Mouse (Mus musculus) heart, adult 2 months (tissue): ENCODE measurements around the gene Nup188. TPM values are rescaled to one million over a fixed set of nuclear protein-coding genes. Genes with fewer than 3 reads are reported as not detected.

Experiments
- DNase-seq, 2 experiments: peaks; one replicate each; pipeline ENCODE4 v3.0.0; 2021
- H3K27ac ChIP-seq: fragments of 200-600 bp; 2 replicates; pipeline ENCODE4 v1.8.1; 2022
- H3K27me3 ChIP-seq: fragments of 200-500 bp; 2 replicates; pipeline ENCODE4 v1.6.1; 2012; ENCODE audit warnings: mild to moderate bottlenecking, low read length, inconsistent platforms, mixed read lengths; ENCODE audit not compliant: control insufficient read depth, insufficient read depth
- H3K36me3 ChIP-seq: fragments of 200-500 bp; 2 replicates; pipeline ENCODE4 v1.6.1; 2012; ENCODE audit warnings: low read length, inconsistent platforms; ENCODE audit not compliant: control insufficient read depth, insufficient read depth
- H3K4me1 ChIP-seq: fragments of 200-500 bp; 2 replicates; pipeline ENCODE4 v1.6.1; 2011; ENCODE audit warnings: low read length; ENCODE audit not compliant: control insufficient read depth, insufficient read depth
- H3K4me3 ChIP-seq: fragments of 200-600 bp; 2 replicates; pipeline ENCODE4 v1.8.1; 2022
- H3K79me2 ChIP-seq: fragments of 200-500 bp; replicated peaks from 2 replicates; pipeline ENCODE4 v1.6.1; 2012; ENCODE audit warnings: mild to moderate bottlenecking, inconsistent platforms, low read length, moderate library complexity, mixed read lengths; ENCODE audit not compliant: control insufficient read depth, insufficient read depth
- H3K9ac ChIP-seq: fragments of 200-500 bp; 2 replicates; pipeline ENCODE4 v1.6.1; 2012; ENCODE audit warnings: low read depth, mild to moderate bottlenecking, control low read depth, inconsistent platforms, low read length, mixed read lengths
- CTCF ChIP-seq: fragments of 200-600 bp; IDR thresholded peaks from 2 replicates; pipeline ENCODE4 v1.8.1; 2022; ENCODE audit warnings: antibody characterized with exemption, mild to moderate bottlenecking, moderate library complexity
- EP300 ChIP-seq: fragments of 200-500 bp; IDR thresholded peaks from 2 replicates; pipeline ENCODE4 v1.6.1; 2011; ENCODE audit warnings: low read depth, low read length, control low read depth; ENCODE audit not compliant: insufficient read depth
- POLR2A ChIP-seq: fragments of 200-500 bp; IDR thresholded peaks from 2 replicates; pipeline ENCODE4 v1.6.1; 2011; ENCODE audit warnings: mild to moderate bottlenecking, low read depth, low read length, control low read depth; ENCODE audit not compliant: insufficient read depth
- WGBS: fragments of 180-500 bp; shearing (Covaris S2); methylation state at CpG from one replicate; pipeline ENCODE4 v1.1.7; 2018; 5-methylcytosine and 5-hydroxymethylcytosine counted together
- intact Hi-C: fragments of 180-260 bp; cut with DNase I; formaldehyde crosslinking; loops from one replicate; pipeline ENCODE4 v1.15.1; 2025
- polyA plus RNA-seq: library from polyadenylated mRNA; depleted of rRNA; stranded (reverse); fragments of >200 nt; gene quantifications from 2 replicates; pipeline ENCODE4 v1.2.3, GENCODE M21; 2012
- total RNA-seq, 2 experiments: library from RNA; stranded (reverse); gene quantifications; 2 replicates each; pipeline ENCODE4 v1.2.3; 2021

The Nup188 gene
- total and polyA plus RNA-seq, 3 experiments: 15.3 to 16.9 (median 15.3) TPM

GRCm38 (mm10) chr2:30349196-30349595 lies 63.0 kb downstream of the Nup188 start:
- no peak overlapping the region for H3K9ac ChIP-seq

GRCm38 (mm10) chr2:30351149-30351548 lies 65.0 kb downstream of the Nup188 start:
- intact Hi-C loops: no loop called here
- DNase-seq: no peak
- Histone ChIP-seq H3K9ac (no peak overlapping the region), H3K36me3 (no peaks in the 10 kb centered on the region), H3K4me1 (peaks cover 3% of the 10 kb centered on the region), H3K79me2 (no peaks in the 10 kb centered on the region; the same call in 1 of the 2 replicates), H3K4me3 (no peak overlapping the region), H3K27me3 (no peaks in the 10 kb centered on the region), H3K27ac (no peak overlapping the region)
- TF ChIP-seq EP300 (no peak), CTCF (peak; percentile 56)
- 27% methylated on average over 2 of the region's 2 CpGs for WGBS

More at GRCm38 (mm10) chr2:30349196-30349595, 63.0 kb downstream of the Nup188 start:
- WGBS: 93% methylated on average over 6 of the region's 6 CpGs
- H3K4me3 ChIP-seq: no peak overlapping the region
- TF ChIP-seq POLR2A (no peak), CTCF (no peak), EP300 (no peak)
- H3K79me2 ChIP-seq: no peaks in the 10 kb centered on the region
- H3K27ac ChIP-seq: no peak overlapping the region
- intact Hi-C loops: no loop called here
- H3K4me1 ChIP-seq: no peaks in the 10 kb centered on the region
- no peaks in the 10 kb centered on the region for H3K27me3 ChIP-seq
- no peaks in the 10 kb centered on the region for H3K36me3 ChIP-seq
- no peak for DNase-seq

DNA sequence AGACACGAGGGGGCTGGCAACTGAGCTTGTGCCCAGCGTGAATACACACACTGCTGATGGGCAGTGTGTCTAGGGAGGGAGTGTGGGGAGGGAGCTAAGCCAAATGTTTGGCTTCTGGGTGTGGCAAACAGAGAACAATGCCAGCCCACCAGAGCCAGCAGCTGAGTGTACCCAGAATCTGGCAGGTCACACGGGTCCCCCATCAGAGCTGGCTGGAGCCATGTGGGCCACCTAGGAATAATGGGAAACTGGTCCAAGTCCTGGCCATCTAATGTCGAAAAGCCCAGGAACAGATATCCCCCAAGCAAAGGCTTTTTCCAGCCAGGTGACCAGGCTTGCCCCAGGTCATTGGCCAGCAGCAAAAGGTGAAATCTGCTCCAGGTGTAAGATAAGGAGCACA lies 69.7 kb downstream of the Nup188 start:
- Histone ChIP-seq H3K79me2 (peaks cover 1% of the 10 kb centered on the region), H3K4me1 (peaks cover 18% of the 10 kb centered on the region), H3K4me3 (no peak overlapping the region), H3K9ac (no peak overlapping the region; the same call in 1 of the 2 replicates), H3K27ac (no peak overlapping the region; the same call in 1 of the 2 replicates), H3K36me3 (no peaks in the 10 kb centered on the region; the same call in 1 of the 2 replicates), H3K27me3 (no peaks in the 10 kb centered on the region)
- WGBS: 29% methylated on average over 4 of the region's 4 CpGs
- no peak for DNase-seq
- intact Hi-C loops: no loop called here
- no peak for TF ChIP-seq CTCF
- TF ChIP-seq POLR2A: no peak
- no peak for TF ChIP-seq EP300

GRCm38 (mm10) chr2:30356266-30356665 lies 70.1 kb downstream of the Nup188 start:
- Histone ChIP-seq H3K36me3 (no peaks in the 10 kb centered on the region; the same call in 1 of the 2 replicates), H3K79me2 (peaks cover 1% of the 10 kb centered on the region), H3K27ac (no peak overlapping the region; the same call in 1 of the 2 replicates), H3K4me3 (no peak overlapping the region), H3K27me3 (no peaks in the 10 kb centered on the region), H3K4me1 (peaks cover 18% of the 10 kb centered on the region), H3K9ac (no peak overlapping the region)
- DNase-seq: no peak
- TF ChIP-seq EP300: no peak
- TF ChIP-seq CTCF: no peak
- TF ChIP-seq POLR2A: no peak
- intact Hi-C loops: no loop called here
- 43% methylated on average over 4 of the region's 4 CpGs for WGBS

GRCm38 (mm10) chr2:30356906-30357305 lies 70.7 kb downstream of the Nup188 start:
- Histone ChIP-seq H3K36me3 (no peaks in the 10 kb centered on the region; the same call in 1 of the 2 replicates), H3K79me2 (peaks cover 1% of the 10 kb centered on the region), H3K4me3 (no peak overlapping the region), H3K9ac (0 out of 2 replicates have a peak overlapping the region, but pooled peaks have one; percentile 14), H3K27ac (peak overlapping the region; percentile 87), H3K4me1 (peaks cover 18% of the 10 kb centered on the region), H3K27me3 (no peaks in the 10 kb centered on the region)
- DNase-seq: no peak
- WGBS: 53% methylated on average over 9 of the region's 9 CpGs
- no peak for TF ChIP-seq EP300
- TF ChIP-seq CTCF: no peak
- no peak for TF ChIP-seq POLR2A
- intact Hi-C loops: no loop called here

GRCm38 (mm10) chr2:30357552-30358510 lies 71.6 kb downstream of the Nup188 start:
- Histone ChIP-seq H3K9ac (peak overlapping the region; percentile 93), H3K36me3 (no peaks in the 10 kb centered on the region; the same call in 1 of the 2 replicates), H3K79me2 (peaks cover 1% of the 10 kb centered on the region), H3K27ac (peak overlapping the region; percentile 87), H3K4me3 (peak overlapping the region; percentile 72), H3K4me1 (peaks cover 18% of the 10 kb centered on the region), H3K27me3 (no peaks in the 10 kb centered on the region)
- whole genome bisulfite sequencing: 22% methylated on average over 8 of the region's 8 CpGs
- intact Hi-C loops: no loop called here
- peak; percentile 49 for DNase-seq
- no peak for TF ChIP-seq CTCF
- no peak for TF ChIP-seq POLR2A
- TF ChIP-seq EP300: no peak
